In the genomic region with DNA sequence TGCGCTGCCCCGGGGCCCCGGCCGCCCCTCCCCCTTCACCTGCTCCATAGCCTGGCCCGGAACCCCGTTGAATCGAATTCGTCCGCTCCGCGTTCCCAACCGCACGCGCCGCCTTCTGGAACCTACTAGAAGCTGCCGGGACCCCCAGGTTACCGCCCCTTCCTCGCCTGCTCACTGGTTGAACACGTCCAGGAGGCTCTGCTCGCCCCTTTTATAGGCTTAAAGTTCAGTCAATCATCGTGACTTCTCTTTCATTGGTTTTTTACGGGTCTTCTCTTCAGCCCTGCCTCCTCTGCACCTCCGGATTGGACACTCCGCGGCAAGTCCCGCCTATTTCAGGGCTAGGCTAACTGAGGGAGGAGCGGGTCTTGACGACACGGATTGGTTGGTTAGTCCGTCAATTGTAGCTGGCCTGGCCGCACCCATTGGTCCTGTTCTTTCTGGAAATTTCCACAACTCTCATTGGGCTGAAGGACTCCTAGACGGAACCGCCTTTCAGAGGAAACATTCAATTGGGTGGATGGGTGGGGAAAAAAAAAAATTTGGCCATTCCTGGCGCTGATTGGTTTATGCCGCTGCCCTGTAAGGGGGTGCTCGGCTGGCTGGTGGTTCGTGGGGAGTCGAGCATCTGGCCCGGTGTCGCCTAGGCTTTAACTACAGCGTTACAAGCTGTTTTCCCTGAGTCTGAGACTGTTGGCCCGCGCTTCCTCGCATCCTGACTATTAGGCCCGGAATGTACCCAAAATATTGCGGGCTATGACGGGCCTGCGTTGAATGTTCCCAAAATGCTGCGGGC, we compare ENCODE assay signal across 8 mouse cellular contexts. TPM values are rescaled to one million over a fixed set of nuclear protein-coding genes. Genes with fewer than 3 reads are reported as not detected.
DNase-seq lines count a peak whose midpoint lies in the region; ATAC-seq and TF ChIP-seq lines count a peak whose summit lies in the region.

A gene (minus strand): TSS at position 127 of the 796 bp plus-strand sequence.

- peak; percentile 100 for DNase-seq in CD4-positive helper T cell, adult 2 months (ENCODE audit: low read depth, low spot score)
- peak; percentile 100 for DNase-seq in brain, embryonic 18.5 days (ENCODE audit: low read depth, low spot score)
- DNase-seq in kidney, postnatal 0 days (ENCODE audit: low spot score): peak; percentile 100
- peak; percentile 94 for DNase-seq in liver, embryonic 11.5 days (ENCODE audit: low spot score)
- DNase-seq in naive thymus-derived CD4-positive, alpha-beta T cell, adult 2 months (ENCODE audit: low read depth): peak; percentile 99

- peak; percentile 60 for TF ChIP-seq CTCF in kidney, postnatal 0 days (IDR thresholded peaks at IDR 0.05; ENCODE audit: low read depth)

- peak within 1 kb of the TSS; percentile 99 for H3K9ac ChIP-seq in heart, embryonic 12.5 days
- H3K9ac ChIP-seq in kidney, postnatal 0 days (ENCODE audit: low read depth, low read length): peak within 1 kb of the TSS; percentile 91
- peak within 1 kb of the TSS; percentile 98 for H3K9ac ChIP-seq in liver, embryonic 11.5 days (ENCODE audit: low read depth, low read length)
- H3K9ac ChIP-seq in stomach, embryonic 14.5 days (replicated peaks; ENCODE audit: low read depth, low read length): peak within 1 kb of the TSS; percentile 87

- peak within 1 kb of the TSS; percentile 91 for H3K4me2 ChIP-seq in heart, embryonic 12.5 days
- H3K4me2 ChIP-seq in kidney, postnatal 0 days (ENCODE audit: low read length): peak within 1 kb of the TSS; percentile 65
- peak within 1 kb of the TSS; percentile 98 for H3K4me2 ChIP-seq in liver, embryonic 11.5 days
- peak within 1 kb of the TSS; percentile 84 for H3K4me2 ChIP-seq in stomach, embryonic 14.5 days (replicated peaks; ENCODE audit: low read depth, low read length)

- H3K27ac ChIP-seq in heart, embryonic 12.5 days (ENCODE audit: poor library complexity, severe bottlenecking): peak within 1 kb of the TSS; percentile 90
- peak within 1 kb of the TSS; percentile 87 for H3K27ac ChIP-seq in kidney, postnatal 0 days
- H3K27ac ChIP-seq in liver, embryonic 11.5 days (ENCODE audit: low read depth, low read length): peak within 1 kb of the TSS; percentile 92
- H3K27ac ChIP-seq in stomach, embryonic 14.5 days (ENCODE audit: low read length): peak within 1 kb of the TSS; percentile 95

- H3K4me1 ChIP-seq in heart, embryonic 12.5 days (replicated peaks): peaks cover 37% of the 10 kb centered on the region
- H3K4me1 ChIP-seq in kidney, postnatal 0 days (replicated peaks; ENCODE audit: insufficient read depth, low read length): peaks cover 10% of the 10 kb centered on the region; the same call in 1 of the 2 replicates
- peaks cover 22% of the 10 kb centered on the region for H3K4me1 ChIP-seq in liver, embryonic 11.5 days (replicated peaks; ENCODE audit: control insufficient read depth, insufficient read depth, low read length)
- peaks cover 10% of the 10 kb centered on the region; the same call in 1 of the 2 replicates for H3K4me1 ChIP-seq in stomach, embryonic 14.5 days (ENCODE audit: control insufficient read depth, insufficient read depth, low read length)

- ATAC-seq in erythroid progenitor cell, adult 5-6 weeks (replicated peaks; ENCODE audit: low FRiP score, poor library complexity, severe bottlenecking): peak; percentile 92
- ATAC-seq in heart, embryonic 12.5 days (ENCODE audit: insufficient number of reproducible peaks, low FRiP score): peak; percentile 98
- peak; percentile 99 for ATAC-seq in kidney, postnatal 0 days (replicated peaks; ENCODE audit: low FRiP score, low read depth)
- ATAC-seq in liver, embryonic 11.5 days (replicated peaks; ENCODE audit: low FRiP score): peak; percentile 99
- peak; percentile 99 for ATAC-seq in stomach, embryonic 14.5 days (ENCODE audit: insufficient number of reproducible peaks, insufficient read depth, low FRiP score, low read depth)

- no peaks in the 10 kb centered on the region for H3K27me3 ChIP-seq in heart, embryonic 12.5 days (replicated peaks)
- no peaks in the 10 kb centered on the region for H3K27me3 ChIP-seq in kidney, postnatal 0 days (ENCODE audit: insufficient read depth, low read length)
- no peaks in the 10 kb centered on the region for H3K27me3 ChIP-seq in liver, embryonic 11.5 days (replicated peaks; ENCODE audit: control insufficient read depth, insufficient read depth, low read length)
- H3K27me3 ChIP-seq in stomach, embryonic 14.5 days (ENCODE audit: control insufficient read depth, insufficient read depth, low read length): no peaks in the 10 kb centered on the region

- H3K4me3 ChIP-seq in heart, embryonic 12.5 days: peak within 1 kb of the TSS; percentile 93
- peak within 1 kb of the TSS; percentile 94 for H3K4me3 ChIP-seq in kidney, postnatal 0 days (replicated peaks; ENCODE audit: low read depth, low read length)
- peak within 1 kb of the TSS; percentile 74 for H3K4me3 ChIP-seq in liver, embryonic 11.5 days (ENCODE audit: low read depth, low read length)
- peak within 1 kb of the TSS; percentile 87 for H3K4me3 ChIP-seq in stomach, embryonic 14.5 days (ENCODE audit: low read depth, low read length)

- peaks cover 6% of the 10 kb centered on the region for H3K36me3 ChIP-seq in heart, embryonic 12.5 days
- H3K36me3 ChIP-seq in kidney, postnatal 0 days (ENCODE audit: insufficient read depth, low read length): peaks cover 3% of the 10 kb centered on the region; the same call in 1 of the 2 replicates
- peaks cover 8% of the 10 kb centered on the region for H3K36me3 ChIP-seq in liver, embryonic 11.5 days (ENCODE audit: control insufficient read depth, insufficient read depth, low read length)
- H3K36me3 ChIP-seq in stomach, embryonic 14.5 days (ENCODE audit: control insufficient read depth, insufficient read depth, low read length): peaks cover 5% of the 10 kb centered on the region

- WGBS in heart, embryonic 12.5 days: under 1% methylated on average over 49 of the region's 49 CpGs
- WGBS in kidney, postnatal 0 days: under 1% methylated on average over 49 of the region's 49 CpGs
- under 1% methylated on average over 49 of the region's 49 CpGs for WGBS in liver, embryonic 11.5 days
- under 1% methylated on average over 49 of the region's 49 CpGs for WGBS in stomach, embryonic 14.5 days

- no peaks in the 10 kb centered on the region for H3K9me3 ChIP-seq in heart, embryonic 12.5 days (replicated peaks)
- no peaks in the 10 kb centered on the region for H3K9me3 ChIP-seq in kidney, postnatal 0 days (replicated peaks; ENCODE audit: low read length)
- H3K9me3 ChIP-seq in liver, embryonic 11.5 days (ENCODE audit: control insufficient read depth, low read length): no peaks in the 10 kb centered on the region
- no peaks in the 10 kb centered on the region for H3K9me3 ChIP-seq in stomach, embryonic 14.5 days (ENCODE audit: control insufficient read depth, low read depth, low read length)

RNA-seq across cellular contexts. Expression of the gene that starts here (rescaled TPM):
- total RNA-seq in erythroid progenitor cell, adult 5-6 weeks (2015; ENCODE audit: low replicate concordance): 59.5 and 78.6 TPM in 2 replicates
- total RNA-seq in erythroid progenitor cell, adult 5-6 weeks (2017; ENCODE audit: low replicate concordance): 48.1 and 60.8 TPM in 2 replicates
- polyA plus RNA-seq in heart, embryonic 12.5 days (2016; fragmentation: Nextera tagmentation; extraction: Ambion mirVana): 228 and 236 TPM in 2 replicates
- 131 and 149 TPM in 2 replicates for polyA plus RNA-seq in kidney, postnatal 0 days (2015; fragmentation: Nextera tagmentation; extraction: Ambion mirVana)
- polyA plus RNA-seq in liver, embryonic 11.5 days (2014; fragmentation: Nextera tagmentation; extraction: Ambion mirVana): 356 and 387 TPM in 2 replicates
- 201 and 210 TPM in 2 replicates for polyA plus RNA-seq in stomach, embryonic 14.5 days (2014; fragmentation: Nextera tagmentation; extraction: Ambion mirVana)

Comparison
In these comparisons a context has a peak if more than half of its experiments do, and no peak if none do; other contexts are left out.
1. Peak in every context shown above with its lines: DNase-seq, ATAC-seq, H3K4me3 ChIP-seq and H3K27ac ChIP-seq.